Mouse (Mus musculus) forebrain, postnatal 0 days (tissue): ENCODE measurements around the gene Cklf. TPM values are rescaled to one million over a fixed set of nuclear protein-coding genes. Genes with fewer than 3 reads are reported as not detected.
A peak's percentile ranks its signal among the peaks of the same experiment; 100 is the strongest.
"Not testable (repeated sequence)": the region's sequence is repeated elsewhere in the genome, so short reads cannot be mapped to it uniquely, and the experiment has no call there.

ENCODE experiments used
- ATAC-seq: fragments of 200-750 bp; cut with Nextera tagmentation; 2 replicates; pipeline ENCODE4 v1.8.0; 2017; ENCODE audit warnings: mild to moderate bottlenecking, moderate library complexity
- DNase-seq: peaks from one replicate; pipeline ENCODE4 v3.0.0-alpha.2; 2015
- H3K27ac ChIP-seq: fragments of 300-500 bp; sonication (generic); 2 replicates; pipeline ENCODE4 v1.5.1; 2014; ENCODE audit warnings: low read depth, mild to moderate bottlenecking, antibody characterized with exemption, low read length, moderate library complexity, mixed read lengths
- H3K27me3 ChIP-seq: fragments of 300-500 bp; sonication (generic); 2 replicates; pipeline ENCODE4 v1.6.1; 2014; ENCODE audit warnings: mild to moderate bottlenecking, low read length, mixed read lengths; ENCODE audit not compliant: insufficient read depth
- H3K36me3 ChIP-seq: fragments of 300-500 bp; sonication (generic); 2 replicates; pipeline ENCODE4 v1.6.1; 2014; ENCODE audit warnings: mild to moderate bottlenecking, moderate library complexity; ENCODE audit not compliant: insufficient read depth
- H3K4me1 ChIP-seq: fragments of 300-500 bp; sonication (generic); 2 replicates; pipeline ENCODE4 v1.6.1; 2014; ENCODE audit warnings: antibody characterized with exemption; ENCODE audit not compliant: insufficient read depth
- H3K4me2 ChIP-seq: fragments of 300-500 bp; sonication (generic); 2 replicates; pipeline ENCODE4 v1.6.1; 2014; ENCODE audit warnings: low read depth, mild to moderate bottlenecking, moderate library complexity
- H3K4me3 ChIP-seq: fragments of 300-500 bp; sonication (generic); 2 replicates; pipeline ENCODE4 v1.5.1; 2014; ENCODE audit warnings: low read depth, low read length, mixed read lengths
- H3K9ac ChIP-seq: fragments of 300-500 bp; sonication (generic); 2 replicates; pipeline ENCODE4 v1.6.1; 2014; ENCODE audit warnings: mild to moderate bottlenecking
- H3K9me3 ChIP-seq: fragments of 300-500 bp; sonication (generic); 2 replicates; pipeline ENCODE4 v1.6.1; 2016; ENCODE audit warnings: low read length
- CTCF ChIP-seq: sonication (generic); IDR thresholded peaks from 2 replicates; pipeline ENCODE4 v1.5.1; 2016; ENCODE audit warnings: antibody characterized with exemption, control low read depth, low read depth
- WGBS: fragments of 180-500 bp; shearing (Covaris S2); extraction: QIAGEN DNeasy Blood & Tissue Kit; methylation state at CpG from one replicate; pipeline ENCODE4 v1.1.7; 2014; 5-methylcytosine and 5-hydroxymethylcytosine counted together
- polyA plus RNA-seq: library from polyadenylated mRNA; unstranded; fragments of >200 nt; fragmentation: Nextera tagmentation; extraction: Ambion mirVana; gene quantifications from 2 replicates; pipeline ENCODE4 v1.2.1, GENCODE M21; 2015
- total RNA-seq: library from RNA; depleted of rRNA; stranded (reverse); fragments of >200 nt; gene quantifications from 2 replicates; pipeline ENCODE4 v1.2.3, GENCODE M21; 2014

Gene Cklf
- total and polyA plus RNA-seq, 2 experiments from 2014 or later = 24.8 to 29.2 TPM

GRCm38 (mm10) chr8:104268368-104268767 lies 17.7 kb downstream of the Cklf start:
- no peak overlapping the region for H3K9ac ChIP-seq
- H3K27me3 ChIP-seq = no peaks in the 10 kb centered on the region
- H3K4me3 ChIP-seq = no peak overlapping the region
- H3K4me1 ChIP-seq = no peaks in the 10 kb centered on the region
- H3K27ac ChIP-seq = no peak overlapping the region
- no peaks in the 10 kb centered on the region for H3K9me3 ChIP-seq
- TF ChIP-seq CTCF = no peak
- H3K4me2 ChIP-seq = no peak overlapping the region
- no peak for ATAC-seq
- no peak for DNase-seq
- H3K36me3 ChIP-seq = peaks cover 5% of the 10 kb centered on the region; the same call in 1 of the 2 replicates

- WGBS = 71% methylated on average over 6 of the region's 6 CpGs
- Histone ChIP-seq H3K4me1 (no peaks in the 10 kb centered on the region), H3K9me3 (no peaks in the 10 kb centered on the region), H3K4me3 (no peak overlapping the region), H3K4me2 (no peak overlapping the region), H3K9ac (no peak overlapping the region), H3K27ac (no peak overlapping the region), H3K36me3 (no peaks in the 10 kb centered on the region; the same call in 1 of the 2 replicates), H3K27me3 (no peaks in the 10 kb centered on the region)
- TF ChIP-seq CTCF = no peak
- ATAC-seq (no peak), DNase-seq (no peak)
Measured at GRCm38 (mm10) chr8:104268937-104269440, 18.3 kb downstream of the Cklf start.

GRCm38 (mm10) chr8:104293081-104293480 lies 42.4 kb downstream of the Cklf start, which contains the start of gene Cmtm2a:
Gene Cmtm2a, minus strand, starts transcription at chr8:104293181.
- not testable (repeated sequence) for H3K27ac ChIP-seq, H3K36me3 ChIP-seq, DNase-seq, H3K4me1 ChIP-seq, H3K9ac ChIP-seq, H3K4me2 ChIP-seq, H3K4me3 ChIP-seq, ATAC-seq, H3K9me3 ChIP-seq, H3K27me3 ChIP-seq
- 91% methylated on average over 11 of the region's 12 CpGs for WGBS

- Histone ChIP-seq H3K4me3 (no peak overlapping the region), H3K9me3 (no peaks in the 10 kb centered on the region), H3K4me1 (no peaks in the 10 kb centered on the region), H3K27me3 (no peaks in the 10 kb centered on the region), H3K27ac (no peak overlapping the region), H3K4me2 (no peak overlapping the region), H3K36me3 (no peaks in the 10 kb centered on the region), H3K9ac (no peak overlapping the region)
- 94% methylated on average over 1 of the region's 1 CpGs for WGBS
- no peak for TF ChIP-seq CTCF
- ATAC-seq = no peak
- DNase-seq = no peak
Measured at GRCm38 (mm10) chr8:104294396-104294795, 43.7 kb downstream of the Cklf start.

GRCm38 (mm10) chr8:104301577-104301976 lies 50.9 kb downstream of the Cklf start:
- WGBS = 4% methylated on average over 3 of the region's 3 CpGs
- H3K4me1 ChIP-seq, H3K9me3 ChIP-seq, H3K9ac ChIP-seq, H3K4me2 ChIP-seq, H3K27me3 ChIP-seq, H3K36me3 ChIP-seq, H3K27ac ChIP-seq, H3K4me3 ChIP-seq: not testable (repeated sequence)
- peak; percentile 91 for ATAC-seq
- peak; percentile 49 for DNase-seq

- not testable (repeated sequence) for H3K4me1 ChIP-seq, ATAC-seq, H3K4me2 ChIP-seq, H3K27me3 ChIP-seq, H3K9me3 ChIP-seq, H3K4me3 ChIP-seq, DNase-seq, H3K36me3 ChIP-seq, H3K9ac ChIP-seq, H3K27ac ChIP-seq
- WGBS = 98% methylated on average over 4 of the region's 4 CpGs
Measured at GRCm38 (mm10) chr8:104302536-104302935, 51.9 kb downstream of the Cklf start.

GRCm38 (mm10) chr8:104304962-104305361 lies 54.3 kb downstream of the Cklf start:
- DNase-seq = no peak
- ATAC-seq = no peak
- no peaks in the 10 kb centered on the region for H3K36me3 ChIP-seq
- WGBS = 87% methylated on average over 11 of the region's 11 CpGs
- no peaks in the 10 kb centered on the region for H3K27me3 ChIP-seq
- H3K9ac ChIP-seq = no peak overlapping the region
- no peak overlapping the region for H3K4me3 ChIP-seq
- H3K27ac ChIP-seq = no peak overlapping the region
- no peaks in the 10 kb centered on the region for H3K9me3 ChIP-seq
- H3K4me1 ChIP-seq = no peaks in the 10 kb centered on the region
- no peak for TF ChIP-seq CTCF
- H3K4me2 ChIP-seq = no peak overlapping the region

- DNase-seq, H3K27ac ChIP-seq, H3K27me3 ChIP-seq, H3K36me3 ChIP-seq, ATAC-seq, H3K4me1 ChIP-seq, H3K4me2 ChIP-seq, H3K9me3 ChIP-seq, H3K9ac ChIP-seq, H3K4me3 ChIP-seq: not testable (repeated sequence)
- 82% methylated on average over 6 of the region's 6 CpGs for WGBS
Measured at GRCm38 (mm10) chr8:104308341-104308740, 57.7 kb downstream of the Cklf start.

GRCm38 (mm10) chr8:104309441-104310155 lies 58.9 kb downstream of the Cklf start, which contains the start of the genes Gm45711 and Cmtm1:
Gene Gm45711, minus strand, starts transcription at chr8:104310081.
Gene Cmtm1, minus strand, starts transcription at chr8:104310145.
- H3K9me3 ChIP-seq, H3K36me3 ChIP-seq, H3K4me3 ChIP-seq, H3K4me1 ChIP-seq, DNase-seq, H3K4me2 ChIP-seq, ATAC-seq, H3K27me3 ChIP-seq, H3K27ac ChIP-seq, H3K9ac ChIP-seq: not testable (repeated sequence)
- 86% methylated on average over 34 of the region's 36 CpGs for WGBS

GRCm38 (mm10) chr8:104312023-104312422 lies 61.4 kb downstream of the Cklf start:
- 93% methylated on average over 3 of the region's 3 CpGs for WGBS
- DNase-seq = not testable (repeated sequence)

More at GRCm38 (mm10) chr8:104312023-104312422, 61.4 kb downstream of the Cklf start:
- not testable (repeated sequence) for H3K36me3 ChIP-seq, H3K9me3 ChIP-seq, H3K27me3 ChIP-seq, H3K4me1 ChIP-seq, H3K4me2 ChIP-seq, H3K4me3 ChIP-seq, H3K9ac ChIP-seq, H3K27ac ChIP-seq, ATAC-seq
